Mouse (Mus musculus) liver, embryonic 14.5 days (tissue): ENCODE measurements around the gene Phxr2. TPM values are rescaled to one million over a fixed set of nuclear protein-coding genes. Genes with fewer than 3 reads are reported as not detected.

Experiments
- ATAC-seq: fragments of 200-750 bp; cut with Nextera tagmentation; 2 replicates; pipeline ENCODE4 v1.8.0; 2017; ENCODE audit warnings: moderate number of reproducible peaks, mild to moderate bottlenecking, moderate library complexity; ENCODE audit not compliant: insufficient read depth
- DNase-seq, 3 experiments: peaks; one replicate each; pipeline ENCODE4 v3.0.0-alpha.2; 2012 to 2013; ENCODE audit warnings: low read depth in 3 of 3, low spot score in 3 of 3
- H3K27ac ChIP-seq: fragments of 300-500 bp; sonication (generic); 2 replicates; pipeline ENCODE4 v1.5.1; 2014; ENCODE audit warnings: moderate library complexity, mild to moderate bottlenecking, control low read depth, inconsistent platforms
- H3K27me3 ChIP-seq: fragments of 300-500 bp; sonication (generic); 2 replicates; pipeline ENCODE4 v1.6.1; 2014; ENCODE audit warnings: mild to moderate bottlenecking, low read length, moderate library complexity; ENCODE audit not compliant: control insufficient read depth, insufficient read depth
- H3K36me3 ChIP-seq: fragments of 300-500 bp; sonication (generic); replicated peaks from 2 replicates; pipeline ENCODE4 v1.6.1; 2014; ENCODE audit warnings: low read depth; ENCODE audit not compliant: control insufficient read depth, insufficient read depth
- H3K4me1 ChIP-seq, 2 experiments: fragments of 200-500 bp in 1 of 2; fragments of 300-500 bp in 1 of 2; sonication (generic) in 1 of 2; replicated peaks; 2 replicates each; pipeline ENCODE4 v1.6.1; 2012 to 2014; ENCODE audit warnings: antibody characterized with exemption in 1 of 2, inconsistent platforms in 1 of 2, low read length in 1 of 2; ENCODE audit not compliant: control insufficient read depth in 2 of 2, insufficient read depth in 2 of 2
- H3K4me2 ChIP-seq: fragments of 300-500 bp; sonication (generic); 2 replicates; pipeline ENCODE4 v1.6.1; 2014; ENCODE audit warnings: low read depth, mild to moderate bottlenecking, control low read depth, moderate library complexity
- H3K4me3 ChIP-seq, 2 experiments: fragments of 200-500 bp in 1 of 2; fragments of 300-500 bp in 1 of 2; sonication (generic) in 1 of 2; 2 replicates each; pipeline ENCODE4 v1.5.1; 2012 to 2014; ENCODE audit warnings: low read depth in 2 of 2, low read length in 2 of 2, mild to moderate bottlenecking in 2 of 2, control low read depth in 1 of 2, inconsistent platforms in 1 of 2, moderate library complexity in 1 of 2; ENCODE audit not compliant: insufficient read depth in 1 of 2
- H3K9ac ChIP-seq: fragments of 300-500 bp; sonication (generic); replicated peaks from 2 replicates; pipeline ENCODE4 v1.6.1; 2014; ENCODE audit warnings: mild to moderate bottlenecking, control low read depth, moderate library complexity
- H3K9me3 ChIP-seq: fragments of 300-500 bp; sonication (generic); 2 replicates; pipeline ENCODE4 v1.6.1; 2016; ENCODE audit warnings: low read length, mixed read lengths; ENCODE audit not compliant: control insufficient read depth
- CTCF ChIP-seq: IDR thresholded peaks from 2 replicates; pipeline ENCODE4 v1.5.1; 2016; ENCODE audit warnings: antibody characterized with exemption, low read depth, control low read depth
- EP300 ChIP-seq: IDR thresholded peaks from 2 replicates; pipeline ENCODE4 v1.6.1; 2016; ENCODE audit warnings: antibody characterized with exemption, low read depth
- WGBS: fragments of 180-500 bp; shearing (Covaris S2); extraction: QIAGEN DNeasy Blood & Tissue Kit; methylation state at CpG from one replicate; pipeline ENCODE4 v1.1.7; 2014; ENCODE audit not compliant: insufficient replicate concordance; 5-methylcytosine and 5-hydroxymethylcytosine counted together
- polyA plus RNA-seq, 2 experiments: library from polyadenylated mRNA; depleted of rRNA in 1 of 2; stranded (reverse) in 1 of 2; unstranded in 1 of 2; fragments of >200 nt; fragmentation: Nextera tagmentation in 1 of 2; extraction: Ambion mirVana in 1 of 2; gene quantifications; 2 replicates each; pipeline versions ENCODE4 v1.2.1 to v1.2.3; 2012 to 2014

The Phxr2 gene
- polyA plus RNA-seq, 2 experiments = not detected

- 75% methylated on average over 16 of the region's 16 CpGs for WGBS
- Histone ChIP-seq H3K27ac (no peak overlapping the region), H3K9me3 (no peaks in the 10 kb centered on the region), H3K27me3 (no peaks in the 10 kb centered on the region), H3K4me2 (no peak overlapping the region), H3K9ac (no peak overlapping the region), H3K4me1 (peaks cover 0 to 12% of the 10 kb centered on the region in 2 experiments; a peak in 2 of 4 replicates), H3K4me3 (no peak overlapping the region), H3K36me3 (no peaks in the 10 kb centered on the region)
- DNase-seq (no peak), ATAC-seq (no peak)
- TF ChIP-seq EP300 (no peak), CTCF (no peak)
Observed at GRCm38 (mm10) chr10:99116650-99117615, 9.2 kb downstream of the Phxr2 start.

- H3K9ac ChIP-seq = no peak overlapping the region
- 73% methylated on average over 8 of the region's 8 CpGs for WGBS
- DNase-seq = no peak
- no peak for ATAC-seq
- H3K27ac ChIP-seq = no peak overlapping the region
- TF ChIP-seq EP300 (no peak), CTCF (no peak)
- H3K9me3 ChIP-seq = no peaks in the 10 kb centered on the region
- no peaks in the 10 kb centered on the region for H3K36me3 ChIP-seq
- peaks cover 0 to 12% of the 10 kb centered on the region in 2 experiments; a peak in 2 of 4 replicates for H3K4me1 ChIP-seq
- no peaks in the 10 kb centered on the region for H3K27me3 ChIP-seq
- no peak overlapping the region for H3K4me3 ChIP-seq
- no peak overlapping the region for H3K4me2 ChIP-seq
Observed at GRCm38 (mm10) chr10:99116237-99116632, 9.9 kb downstream of the Phxr2 start.

GRCm38 (mm10) chr10:99115471-99116236 is 10.5 kb downstream of the Phxr2 start:
- no peak overlapping the region for H3K4me3 ChIP-seq
- DNase-seq (no peak), ATAC-seq (no peak)
- H3K36me3 ChIP-seq = no peaks in the 10 kb centered on the region
- no peak overlapping the region for H3K27ac ChIP-seq
- no peak overlapping the region for H3K9ac ChIP-seq
- peaks cover 0 to 12% of the 10 kb centered on the region in 2 experiments; a peak in 2 of 4 replicates for H3K4me1 ChIP-seq
- WGBS = 48% methylated on average over 18 of the region's 18 CpGs
- no peaks in the 10 kb centered on the region for H3K9me3 ChIP-seq
- no peaks in the 10 kb centered on the region for H3K27me3 ChIP-seq
- no peak for TF ChIP-seq CTCF
- no peak for TF ChIP-seq EP300
- H3K4me2 ChIP-seq = no peak overlapping the region

- ATAC-seq (no peak), DNase-seq (no peak)
- Histone ChIP-seq H3K9ac (no peak overlapping the region), H3K4me3 (no peak overlapping the region), H3K4me1 (peaks cover 0 to 12% of the 10 kb centered on the region in 2 experiments; a peak in 2 of 4 replicates), H3K36me3 (no peaks in the 10 kb centered on the region; the same call in 1 of the 2 replicates), H3K27ac (no peak overlapping the region), H3K9me3 (no peaks in the 10 kb centered on the region), H3K27me3 (no peaks in the 10 kb centered on the region), H3K4me2 (no peak overlapping the region)
- 67% methylated on average over 8 of the region's 8 CpGs for WGBS
- TF ChIP-seq EP300 = no peak
- no peak for TF ChIP-seq CTCF
Observed at GRCm38 (mm10) chr10:99114295-99114694, 11.8 kb downstream of the Phxr2 start.

GRCm38 (mm10) chr10:99113533-99113932 is 12.6 kb downstream of the Phxr2 start:
- no peak for TF ChIP-seq CTCF
- no peak for TF ChIP-seq EP300
- WGBS = 57% methylated on average over 3 of the region's 3 CpGs
- no peak overlapping the region for H3K27ac ChIP-seq
- no peaks in the 10 kb centered on the region for H3K9me3 ChIP-seq
- no peak for DNase-seq
- ATAC-seq = no peak
- H3K27me3 ChIP-seq = no peaks in the 10 kb centered on the region
- peaks cover 0 to 14% of the 10 kb centered on the region in 2 experiments; a peak in 2 of 4 replicates for H3K4me1 ChIP-seq
- no peak overlapping the region for H3K4me2 ChIP-seq
- H3K4me3 ChIP-seq = no peak overlapping the region
- no peaks in the 10 kb centered on the region; the same call in 1 of the 2 replicates for H3K36me3 ChIP-seq
- no peak overlapping the region for H3K9ac ChIP-seq
